Mouse (Mus musculus) cerebellum, adult 2 months (tissue): ENCODE results near the gene Stox2. TPM values are rescaled to one million over a fixed set of nuclear protein-coding genes. Genes with fewer than 3 reads are reported as not detected.

Experiments
- DNase-seq, 2 experiments: peaks; one replicate each; pipeline ENCODE4 v3.0.0; 2021
- H3K27ac ChIP-seq: fragments of 200-500 bp; 2 replicates; pipeline ENCODE4 v1.5.1; 2012; ENCODE audit warnings: low read length, control low read depth, inconsistent platforms; ENCODE audit not compliant: insufficient read depth
- H3K27me3 ChIP-seq: fragments of 200-500 bp; 2 replicates; pipeline ENCODE4 v1.6.1; 2012; ENCODE audit warnings: inconsistent platforms, mild to moderate bottlenecking, low read length, moderate library complexity; ENCODE audit not compliant: control insufficient read depth, insufficient read depth
- H3K4me1 ChIP-seq: fragments of 200-500 bp; 2 replicates; pipeline ENCODE4 v1.6.1; 2011; ENCODE audit warnings: low read length; ENCODE audit not compliant: control insufficient read depth, insufficient read depth
- H3K4me3 ChIP-seq: fragments of 200-500 bp; replicated peaks from 2 replicates; pipeline ENCODE3; 2011; ENCODE audit warnings: mild to moderate bottlenecking, low read depth, low read length, control low read depth; ENCODE audit not compliant: insufficient read depth
- CTCF ChIP-seq: fragments of 200-500 bp; IDR thresholded peaks from 2 replicates; pipeline ENCODE4 v1.5.1; 2011; ENCODE audit warnings: low read depth, mild to moderate bottlenecking, control low read depth, low read length, moderate library complexity, borderline replicate concordance; ENCODE audit not compliant: insufficient read depth
- POLR2A ChIP-seq: fragments of 200-500 bp; IDR thresholded peaks from 2 replicates; pipeline ENCODE4 v1.6.1; 2011; ENCODE audit warnings: low read length, control low read depth, borderline replicate concordance; ENCODE audit not compliant: insufficient read depth
- WGBS: fragments of 180-500 bp; shearing (Covaris S2); methylation state at CpG from one replicate; pipeline ENCODE4 v1.1.7; 2018; 5-methylcytosine and 5-hydroxymethylcytosine counted together
- polyA plus RNA-seq: library from polyadenylated mRNA; depleted of rRNA; stranded (reverse); fragments of >200 nt; gene quantifications from 2 replicates; pipeline ENCODE4 v1.2.3, GENCODE M21; 2012

The Stox2 gene
- polyA plus RNA-seq, 1 experiment: 19.3 TPM

GRCm38 (mm10) chr8:47286081-47286700 lies 160.0 kb downstream of the Stox2 start:
- no peak for DNase-seq
- no peak overlapping the region for H3K27ac ChIP-seq
- no peak for TF ChIP-seq POLR2A
- TF ChIP-seq CTCF: no peak
- H3K4me3 ChIP-seq: peak overlapping the region; percentile 81
- WGBS: 25% methylated on average over 12 of the region's 12 CpGs
- peaks cover 7% of the 10 kb centered on the region; the same call in 1 of the 2 replicates for H3K4me1 ChIP-seq
- no peaks in the 10 kb centered on the region for H3K27me3 ChIP-seq

DNA sequence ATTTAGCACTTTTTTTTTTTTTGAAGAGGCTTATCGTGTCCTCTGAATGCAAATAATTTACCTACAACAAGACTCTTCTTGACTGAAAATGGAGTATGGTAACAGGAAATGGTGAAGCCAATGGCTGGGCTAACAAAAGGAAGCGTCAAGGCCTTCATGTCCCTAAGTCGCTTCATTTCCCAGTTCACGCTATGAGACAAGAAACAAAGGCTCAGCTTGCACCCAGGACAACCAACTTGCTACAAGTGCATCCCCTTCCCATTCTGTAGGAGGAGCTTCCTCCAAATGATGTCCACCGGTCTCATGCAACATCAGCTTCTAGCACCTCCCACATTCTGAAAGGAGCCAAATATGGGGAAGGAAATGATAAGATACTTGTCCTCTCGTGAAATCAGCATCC lies 160.7 kb downstream of the Stox2 start:
- H3K4me3 ChIP-seq: no peak overlapping the region
- no peak overlapping the region for H3K27ac ChIP-seq
- DNase-seq: no peak
- H3K4me1 ChIP-seq: peaks cover 10% of the 10 kb centered on the region; the same call in 1 of the 2 replicates
- 68% methylated on average over 6 of the region's 6 CpGs for WGBS
- H3K27me3 ChIP-seq: no peaks in the 10 kb centered on the region
- TF ChIP-seq CTCF (no peak), POLR2A (no peak)

GRCm38 (mm10) chr8:47284329-47285326 lies 161.5 kb downstream of the Stox2 start:
- Histone ChIP-seq H3K27me3 (no peaks in the 10 kb centered on the region), H3K4me1 (peaks cover 15% of the 10 kb centered on the region), H3K27ac (no peak overlapping the region), H3K4me3 (no peak overlapping the region)
- TF ChIP-seq CTCF: no peak
- WGBS: 51% methylated on average over 21 of the region's 21 CpGs
- DNase-seq: no peak

DNA sequence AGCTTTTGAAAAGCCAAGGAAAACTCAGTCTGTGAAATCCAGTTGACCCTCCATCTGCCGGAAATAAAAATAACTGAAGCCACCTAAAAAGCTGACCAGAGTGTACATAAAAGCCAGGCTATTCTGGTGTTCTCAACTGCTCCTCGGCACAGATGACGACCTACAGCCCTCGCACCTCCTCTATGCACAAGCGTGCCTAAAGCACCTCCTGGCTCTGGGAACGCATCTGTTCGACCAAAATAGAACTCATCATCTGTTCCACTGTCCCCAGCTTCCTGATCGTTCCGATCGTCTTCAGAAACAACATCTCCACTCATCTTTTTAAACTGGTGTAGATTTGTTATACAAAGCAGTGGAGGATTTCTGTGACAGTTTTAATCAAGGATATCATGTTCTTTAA lies 166.3 kb downstream of the Stox2 start:
- DNase-seq: no peak
- H3K4me3 ChIP-seq: no peak overlapping the region
- TF ChIP-seq POLR2A (no peak), CTCF (no peak)
- 14% methylated on average over 10 of the region's 10 CpGs for WGBS
- peaks cover 16% of the 10 kb centered on the region for H3K4me1 ChIP-seq
- H3K27me3 ChIP-seq: no peaks in the 10 kb centered on the region
- no peak overlapping the region for H3K27ac ChIP-seq

- TF ChIP-seq CTCF: no peak
- TF ChIP-seq POLR2A: no peak
- no peak overlapping the region for H3K27ac ChIP-seq
- DNase-seq: no peak
- 60% methylated on average over 3 of the region's 3 CpGs for WGBS
- peaks cover 18% of the 10 kb centered on the region for H3K4me1 ChIP-seq
- H3K27me3 ChIP-seq: no peaks in the 10 kb centered on the region
- H3K4me3 ChIP-seq: no peak overlapping the region
These were observed 168.0 kb downstream of the Stox2 start for GRCm38 (mm10) chr8:47278211-47278610.

- no peak overlapping the region for H3K4me3 ChIP-seq
- DNase-seq: no peak
- H3K27me3 ChIP-seq: no peaks in the 10 kb centered on the region
- TF ChIP-seq CTCF: no peak
- TF ChIP-seq POLR2A: no peak
- WGBS: 87% methylated on average over 6 of the region's 6 CpGs
- H3K4me1 ChIP-seq: peaks cover 15% of the 10 kb centered on the region
- peak overlapping the region; percentile 28; the same call in 1 of the 2 replicates for H3K27ac ChIP-seq
These were observed 177.2 kb downstream of the Stox2 start for GRCm38 (mm10) chr8:47268931-47269330.

GRCm38 (mm10) chr8:47268062-47268822 lies 177.9 kb downstream of the Stox2 start:
- peaks cover 14% of the 10 kb centered on the region for H3K4me1 ChIP-seq
- peak overlapping the region; percentile 3 for H3K4me3 ChIP-seq
- peak; percentile 40 to 44 for DNase-seq
- H3K27ac ChIP-seq: peak overlapping the region; percentile 28; the same call in 1 of the 2 replicates
- TF ChIP-seq POLR2A: no peak
- TF ChIP-seq CTCF: no peak
- WGBS: 48% methylated on average over 21 of the region's 21 CpGs
- H3K27me3 ChIP-seq: no peaks in the 10 kb centered on the region
